Mouse (Mus musculus) liver, postnatal 0 days (tissue): ENCODE measurements at regions not wholly inside any gene's neighbourhood (a gene's known extent, or its start where the extent isn't known, plus 50 kb on each side); places are given as distances from the start of the nearest gene placed in this dataset.

Experiments used
- CTCF ChIP-seq: sonication (generic); IDR thresholded peaks from 2 replicates; pipeline ENCODE4 v1.5.1; 2016; ENCODE audit warnings: antibody characterized with exemption, low read depth
- EP300 ChIP-seq: IDR thresholded peaks from 2 replicates; pipeline ENCODE4 v1.6.1; 2016; ENCODE audit warnings: antibody characterized with exemption, low read depth, mild to moderate bottlenecking

DNA sequence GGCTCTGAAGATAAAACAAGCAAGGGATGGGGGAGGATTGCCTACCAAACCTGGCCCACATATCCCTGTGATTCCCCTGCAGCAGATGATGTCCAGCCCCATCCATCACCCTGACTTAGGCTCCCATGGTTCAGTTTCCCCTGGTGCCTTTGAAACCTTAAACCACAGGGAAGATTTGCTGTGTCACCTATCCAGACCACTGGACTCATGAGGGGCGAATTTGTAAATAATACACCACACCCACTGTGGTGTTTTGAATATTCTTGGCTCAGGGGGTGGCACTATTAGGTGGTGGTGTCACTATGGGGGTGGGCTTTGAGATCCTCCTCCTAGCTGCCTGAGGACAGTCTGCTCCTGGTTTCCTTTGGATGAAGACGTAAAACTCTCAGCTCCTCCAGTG is 205.8 kb upstream of the Srrm4 start:
- TF ChIP-seq CTCF (no peak), EP300 (no peak)
